Mouse (Mus musculus): ENCODE data around the gene Pdcd5. TPM values are rescaled to one million over a fixed set of nuclear protein-coding genes. Genes with fewer than 3 reads are reported as not detected.

Pdcd5 gene
- polyA plus RNA-seq, 1 experiment from 2014 or later: 246 TPM

DNA sequence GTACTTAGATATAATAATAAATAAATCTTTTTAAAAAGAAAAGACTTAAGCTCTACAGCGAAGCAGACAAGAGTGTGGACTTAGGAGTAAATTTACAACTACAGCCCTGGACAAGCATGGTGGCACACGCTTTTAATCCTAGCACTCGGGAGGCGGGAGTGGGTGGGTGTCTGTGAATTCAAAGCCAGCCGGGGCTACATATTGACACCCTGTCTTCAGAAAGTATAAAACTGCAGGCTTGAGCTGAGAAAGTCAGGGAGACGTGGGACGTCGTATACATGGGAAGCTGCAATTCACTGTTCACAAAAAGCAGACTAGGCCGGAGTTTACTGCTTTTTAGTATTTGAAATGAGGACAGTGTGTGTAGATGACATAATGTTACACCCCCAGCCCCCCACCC, 10.4 kb downstream of the Pdcd5 start:
- Histone ChIP-seq H3K4me1 (no peaks in the 10 kb centered on the region), H3K27me3 (replicated peaks) (no peaks in the 10 kb centered on the region), H3K27ac (replicated peaks) (no peak overlapping the region), H3K36me3 (peaks cover 65% of the 10 kb centered on the region), H3K9me3 (replicated peaks) (no peaks in the 10 kb centered on the region), H3K4me2 (no peak overlapping the region), H3K9ac (replicated peaks) (no peak overlapping the region), H3K4me3 (replicated peaks) (no peak overlapping the region)
- ATAC-seq (ENCODE audit: low FRiP score): no peak
- WGBS: 93% methylated on average over 9 of the region's 9 CpGs

DNA sequence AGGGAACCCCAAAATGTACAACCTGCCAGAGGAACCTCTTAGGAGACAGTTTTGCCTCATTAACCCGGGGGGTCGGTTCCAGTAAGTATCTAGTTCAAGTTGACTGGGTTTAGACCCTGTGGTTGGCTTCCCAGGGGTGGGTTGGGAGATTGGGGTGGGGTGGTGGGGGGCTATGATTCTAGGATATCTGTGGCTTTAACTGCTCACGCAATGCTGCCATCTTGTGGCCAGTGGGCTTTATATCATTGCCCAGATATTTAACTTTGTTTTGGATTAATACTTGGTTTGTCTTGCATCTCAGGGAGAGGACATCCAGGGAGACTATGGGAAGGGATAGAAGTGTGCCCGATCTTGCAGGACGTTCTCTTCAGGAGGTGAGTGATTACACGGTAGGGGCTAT, 11.1 kb downstream of the Pdcd5 start:
- ATAC-seq (ENCODE audit: low FRiP score): no peak
- Histone ChIP-seq H3K9me3 (replicated peaks) (no peaks in the 10 kb centered on the region), H3K36me3 (peaks cover 65% of the 10 kb centered on the region), H3K27ac (replicated peaks) (no peak overlapping the region), H3K4me2 (no peak overlapping the region), H3K4me3 (replicated peaks) (no peak overlapping the region), H3K9ac (replicated peaks) (no peak overlapping the region), H3K27me3 (replicated peaks) (no peaks in the 10 kb centered on the region), H3K4me1 (no peaks in the 10 kb centered on the region)
- 76% methylated on average over 6 of the region's 6 CpGs for WGBS

DNA sequence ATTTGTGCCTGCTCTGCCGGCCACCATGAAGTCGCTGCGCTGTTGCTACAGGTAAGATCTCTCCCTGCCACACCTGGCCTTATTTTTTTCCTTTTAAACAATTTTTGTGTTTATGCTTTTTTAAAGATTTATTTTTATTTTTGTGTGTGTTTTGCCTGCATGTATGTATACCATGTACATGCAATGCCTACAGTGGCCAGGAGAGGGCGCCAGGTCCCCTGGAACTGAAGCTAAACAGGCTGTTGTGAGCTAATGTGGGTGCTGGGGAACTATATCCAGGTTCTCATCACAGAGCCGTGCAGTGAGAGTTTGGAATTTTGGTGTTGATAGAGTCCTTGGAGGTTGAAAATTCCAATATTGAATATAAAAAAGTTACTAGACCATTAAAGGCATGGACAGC, 18.8 kb downstream of the Pdcd5 start:
- no peaks in the 10 kb centered on the region for H3K4me1 ChIP-seq
- H3K9me3 ChIP-seq (replicated peaks): no peaks in the 10 kb centered on the region
- H3K9ac ChIP-seq (replicated peaks): no peak overlapping the region
- 77% methylated on average over 5 of the region's 5 CpGs for WGBS
- peaks cover 68% of the 10 kb centered on the region for H3K36me3 ChIP-seq
- no peak overlapping the region for H3K4me3 ChIP-seq (replicated peaks)
- no peak for ATAC-seq (ENCODE audit: low FRiP score)
- no peak overlapping the region for H3K27ac ChIP-seq (replicated peaks)
- H3K27me3 ChIP-seq (replicated peaks): no peaks in the 10 kb centered on the region
- H3K4me2 ChIP-seq: no peak overlapping the region

DNA sequence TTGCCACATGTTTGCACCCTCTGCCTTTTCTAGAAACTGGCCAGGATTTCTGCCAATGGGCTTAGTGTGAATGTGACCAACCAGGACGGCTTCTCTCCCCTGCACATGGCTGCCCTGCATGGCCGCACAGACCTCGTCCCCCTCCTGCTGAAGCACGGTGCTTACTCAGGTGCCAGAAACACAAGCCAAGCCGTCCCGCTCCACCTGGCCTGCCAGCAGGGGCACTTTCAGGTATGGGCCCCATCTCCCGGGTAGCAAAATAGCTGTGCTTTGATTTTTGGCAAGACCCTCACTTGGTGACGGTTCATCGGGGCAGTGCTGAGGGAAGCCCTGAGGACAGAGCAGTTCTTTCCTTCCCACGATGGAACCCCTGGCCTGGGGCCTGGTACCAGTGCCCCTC, 19.9 kb downstream of the Pdcd5 start:
- no peak overlapping the region for H3K27ac ChIP-seq (replicated peaks)

DNA sequence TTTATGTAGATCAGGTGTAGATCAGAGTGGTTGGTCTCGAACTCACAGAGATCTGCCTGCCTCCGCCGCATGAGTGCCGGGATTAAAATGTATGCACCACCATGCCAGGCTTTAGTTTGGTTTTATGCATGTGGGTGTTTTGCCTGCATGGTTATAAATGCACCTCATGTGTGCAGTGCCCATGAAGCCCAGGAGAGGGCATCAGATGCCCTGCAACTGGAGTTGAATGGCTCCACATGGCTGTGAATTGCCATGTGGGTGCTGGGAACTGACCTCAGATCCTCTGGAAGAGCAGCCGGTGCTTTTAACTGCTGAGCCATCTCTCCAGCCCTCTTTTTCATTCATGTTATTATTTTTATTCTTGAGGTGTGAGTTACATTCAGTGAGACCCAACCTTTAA, 21.3 kb downstream of the Pdcd5 start:
- Histone ChIP-seq H3K36me3 (peaks cover 75% of the 10 kb centered on the region), H3K9ac (replicated peaks) (no peak overlapping the region), H3K27ac (replicated peaks) (no peak overlapping the region), H3K9me3 (replicated peaks) (no peaks in the 10 kb centered on the region), H3K27me3 (replicated peaks) (no peaks in the 10 kb centered on the region), H3K4me3 (replicated peaks) (no peak overlapping the region), H3K4me1 (no peaks in the 10 kb centered on the region), H3K4me2 (no peak overlapping the region)
- ATAC-seq (ENCODE audit: low FRiP score): no peak
- WGBS: 94% methylated on average over 5 of the region's 5 CpGs

More for the DNA sequence above, 19.9 kb downstream of the Pdcd5 start:
- 93% methylated on average over 10 of the region's 10 CpGs for WGBS
- Histone ChIP-seq H3K9me3 (replicated peaks) (no peaks in the 10 kb centered on the region), H3K4me1 (no peaks in the 10 kb centered on the region), H3K36me3 (peaks cover 73% of the 10 kb centered on the region), H3K4me3 (replicated peaks) (no peak overlapping the region), H3K9ac (replicated peaks) (no peak overlapping the region), H3K4me2 (no peak overlapping the region), H3K27me3 (replicated peaks) (no peaks in the 10 kb centered on the region)
- no peak for ATAC-seq (ENCODE audit: low FRiP score)

GRCm38 (mm10) chr7:35622626-35623025, 24.7 kb downstream of the Pdcd5 start:
- Histone ChIP-seq H3K4me3 (replicated peaks) (no peak overlapping the region), H3K36me3 (peaks cover 71% of the 10 kb centered on the region), H3K9ac (replicated peaks) (no peak overlapping the region), H3K9me3 (replicated peaks) (no peaks in the 10 kb centered on the region), H3K27ac (replicated peaks) (no peak overlapping the region), H3K4me1 (no peaks in the 10 kb centered on the region), H3K27me3 (replicated peaks) (no peaks in the 10 kb centered on the region), H3K4me2 (no peak overlapping the region)
- WGBS: 93% methylated on average over 10 of the region's 10 CpGs
- no peak for ATAC-seq (ENCODE audit: low FRiP score)

DNA sequence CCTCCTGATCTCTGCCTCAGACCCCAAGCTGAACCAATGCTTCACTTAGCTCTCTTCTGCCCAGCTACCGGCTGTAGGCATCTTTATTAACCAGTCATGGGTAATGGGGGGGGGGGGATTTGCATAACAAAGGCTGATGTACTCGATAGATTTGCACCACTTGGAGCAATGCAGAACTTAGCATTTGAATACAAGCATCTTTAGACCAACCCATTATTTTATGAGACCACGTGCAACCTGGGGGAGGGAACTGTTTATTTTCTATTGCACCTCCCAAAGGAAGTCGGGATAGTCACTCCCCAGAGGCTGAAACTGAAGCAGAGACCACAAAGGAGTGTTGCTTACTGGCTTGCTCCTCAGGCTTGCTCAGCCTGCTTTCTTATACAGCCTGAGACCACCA, 29.8 kb downstream of the Pdcd5 start:
- Histone ChIP-seq H3K9me3 (replicated peaks) (no peaks in the 10 kb centered on the region), H3K4me3 (replicated peaks) (no peak overlapping the region), H3K27me3 (replicated peaks) (no peaks in the 10 kb centered on the region), H3K9ac (replicated peaks) (no peak overlapping the region), H3K36me3 (peaks cover 76% of the 10 kb centered on the region), H3K4me1 (no peaks in the 10 kb centered on the region), H3K27ac (replicated peaks) (no peak overlapping the region), H3K4me2 (no peak overlapping the region)
- WGBS: 24% methylated on average over 4 of the region's 4 CpGs
- ATAC-seq (ENCODE audit: low FRiP score): no peak

- H3K9ac ChIP-seq (replicated peaks): no peak overlapping the region
- H3K36me3 ChIP-seq: peaks cover 71% of the 10 kb centered on the region
- 96% methylated on average over 10 of the region's 10 CpGs for WGBS
Observed at GRCm38 (mm10) chr7:35609245-35609644, 38.1 kb downstream of the Pdcd5 start.

GRCm38 (mm10) chr7:35606816-35607215, 40.5 kb downstream of the Pdcd5 start:
- Histone ChIP-seq H3K4me1 (no peaks in the 10 kb centered on the region), H3K4me2 (no peak overlapping the region), H3K36me3 (peaks cover 63% of the 10 kb centered on the region), H3K27me3 (replicated peaks) (no peaks in the 10 kb centered on the region), H3K9ac (replicated peaks) (no peak overlapping the region), H3K4me3 (replicated peaks) (no peak overlapping the region), H3K9me3 (replicated peaks) (no peaks in the 10 kb centered on the region), H3K27ac (replicated peaks) (no peak overlapping the region)
- no peak for ATAC-seq (ENCODE audit: low FRiP score)
- 89% methylated on average over 10 of the region's 10 CpGs for WGBS

More at GRCm38 (mm10) chr7:35609245-35609644, 38.1 kb downstream of the Pdcd5 start:
- Histone ChIP-seq H3K27ac (replicated peaks) (no peak overlapping the region), H3K9me3 (replicated peaks) (no peaks in the 10 kb centered on the region), H3K27me3 (replicated peaks) (no peaks in the 10 kb centered on the region), H3K4me3 (replicated peaks) (no peak overlapping the region), H3K4me2 (no peak overlapping the region), H3K4me1 (no peaks in the 10 kb centered on the region)
- ATAC-seq (ENCODE audit: low FRiP score): no peak

DNA sequence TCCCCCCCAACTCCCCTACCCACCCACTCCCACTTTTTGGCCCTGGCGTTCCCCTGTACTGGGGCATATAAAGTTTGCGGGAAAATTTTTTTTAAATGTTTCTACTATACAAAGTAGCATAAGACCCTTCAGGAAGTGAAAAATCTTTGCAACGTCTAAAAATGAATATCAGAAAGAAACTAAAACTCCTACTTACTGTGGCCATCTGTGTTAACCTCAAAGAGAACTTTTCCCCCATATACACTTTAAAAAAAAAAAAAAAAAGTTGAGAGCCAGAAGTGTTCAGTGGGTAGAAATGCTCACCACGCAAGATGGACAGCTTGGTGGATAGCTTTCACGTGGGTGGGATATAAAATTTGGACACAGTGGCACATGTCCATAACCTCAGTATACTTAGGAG, 44.6 kb downstream of the Pdcd5 start:
- Histone ChIP-seq H3K4me1 (no peaks in the 10 kb centered on the region), H3K9me3 (replicated peaks) (no peaks in the 10 kb centered on the region), H3K9ac (replicated peaks) (no peak overlapping the region), H3K4me3 (replicated peaks) (no peak overlapping the region), H3K27ac (replicated peaks) (no peak overlapping the region), H3K36me3 (peaks cover 27% of the 10 kb centered on the region), H3K4me2 (no peak overlapping the region), H3K27me3 (replicated peaks) (no peaks in the 10 kb centered on the region)
- WGBS: 95% methylated on average over 5 of the region's 5 CpGs
- no peak for ATAC-seq (ENCODE audit: low FRiP score)

DNA sequence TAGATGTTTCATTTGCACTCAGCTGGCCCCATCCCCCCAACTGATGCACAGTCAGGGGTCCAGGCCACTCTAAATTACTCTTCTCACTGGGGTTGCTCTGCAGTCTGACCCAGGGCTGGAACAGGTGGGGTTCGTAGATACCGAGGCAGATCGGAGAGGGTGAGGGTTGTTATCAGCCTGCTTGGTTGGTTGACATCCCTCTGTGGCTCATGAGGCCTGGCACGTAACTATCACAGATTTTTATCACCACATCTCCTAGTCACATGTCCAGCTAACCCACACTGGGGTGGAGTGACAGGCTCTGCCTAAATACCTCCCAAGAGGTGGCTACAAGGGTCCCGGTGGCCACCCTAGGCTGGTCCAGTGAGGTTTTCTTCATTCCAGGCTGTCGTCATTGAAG, 46.2 kb downstream of the Pdcd5 start:
- H3K9ac ChIP-seq (replicated peaks): no peak overlapping the region
- peaks cover 23% of the 10 kb centered on the region for H3K36me3 ChIP-seq
- H3K27ac ChIP-seq (replicated peaks): no peak overlapping the region
- H3K4me2 ChIP-seq: no peak overlapping the region
- no peaks in the 10 kb centered on the region for H3K27me3 ChIP-seq (replicated peaks)
- ATAC-seq (ENCODE audit: low FRiP score): no peak
- H3K9me3 ChIP-seq (replicated peaks): no peaks in the 10 kb centered on the region
- 92% methylated on average over 6 of the region's 6 CpGs for WGBS
- no peak overlapping the region for H3K4me3 ChIP-seq (replicated peaks)
- no peaks in the 10 kb centered on the region for H3K4me1 ChIP-seq

DNA sequence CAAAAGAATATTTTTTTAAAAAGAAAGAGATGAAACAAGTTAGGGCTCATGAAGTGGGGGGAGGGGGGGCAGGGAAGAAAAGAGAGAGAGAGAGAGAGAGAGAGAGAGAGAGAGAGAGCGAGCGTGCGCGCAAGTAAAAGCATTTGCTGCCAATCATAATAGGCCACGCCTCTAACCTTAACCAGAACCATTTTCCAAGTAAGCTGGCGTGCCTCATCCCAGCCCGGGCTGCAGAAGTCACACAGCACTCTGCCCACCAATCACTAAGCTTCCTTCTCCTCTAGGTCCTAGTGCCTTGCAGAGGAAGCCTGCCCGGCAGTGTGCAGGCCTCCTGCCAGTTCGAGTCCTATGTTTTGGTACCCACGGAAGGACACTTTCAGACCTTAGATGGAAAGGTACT, 47.3 kb downstream of the Pdcd5 start:
- no peak overlapping the region for H3K4me3 ChIP-seq (replicated peaks)
- no peaks in the 10 kb centered on the region for H3K9me3 ChIP-seq (replicated peaks)
- peaks cover 26% of the 10 kb centered on the region for H3K36me3 ChIP-seq
- H3K4me2 ChIP-seq: no peak overlapping the region
- H3K4me1 ChIP-seq: no peaks in the 10 kb centered on the region
- H3K9ac ChIP-seq (replicated peaks): no peak overlapping the region
- no peak overlapping the region for H3K27ac ChIP-seq (replicated peaks)
- WGBS: 94% methylated on average over 10 of the region's 10 CpGs
- no peak for ATAC-seq (ENCODE audit: low FRiP score)
- H3K27me3 ChIP-seq (replicated peaks): no peaks in the 10 kb centered on the region

- Histone ChIP-seq H3K4me2 (no peak overlapping the region), H3K9me3 (replicated peaks) (no peaks in the 10 kb centered on the region), H3K4me1 (no peaks in the 10 kb centered on the region), H3K27ac (replicated peaks) (no peak overlapping the region), H3K27me3 (replicated peaks) (no peaks in the 10 kb centered on the region), H3K4me3 (replicated peaks) (no peak overlapping the region), H3K36me3 (peaks cover 30% of the 10 kb centered on the region), H3K9ac (replicated peaks) (no peak overlapping the region)
- WGBS: 97% methylated on average over 9 of the region's 9 CpGs
- no peak for ATAC-seq (ENCODE audit: low FRiP score)
Observed at GRCm38 (mm10) chr7:35599492-35599891, 47.8 kb downstream of the Pdcd5 start.

Measured in neural tube, embryonic 15.5 days (tissue).